Mouse (Mus musculus): ENCODE measurements around the gene Unc93b1. TPM values are rescaled to one million over a fixed set of nuclear protein-coding genes. Genes with fewer than 3 reads are reported as not detected.

The Unc93b1 gene
- polyA plus RNA-seq (2012; rRNA removed), result 108 and 140 TPM in 2 replicates

- Histone ChIP-seq H3K4me3 (ENCODE audit: low read depth, low read length) (peak within 1 kb of the TSS; percentile 74), H3K27me3 (ENCODE audit: control insufficient read depth, insufficient read depth, low read length) (no peaks in the 10 kb centered on the region), H3K27ac (ENCODE audit: insufficient read depth, low read depth, low read length) (peak within 1 kb of the TSS; percentile 89), H3K36me3 (ENCODE audit: control insufficient read depth, insufficient read depth, low read length) (0 out of 2 replicates have a peak, but pooled peaks cover 2% of the 10 kb centered on the region), H3K4me1 (ENCODE audit: control insufficient read depth, insufficient read depth, insufficient read length, low read length) (peaks cover 11% of the 10 kb centered on the region)
- 3% methylated on average over 42 of the region's 42 CpGs for WGBS
- TF ChIP-seq POLR2A (IDR thresholded peaks at IDR 0.05; ENCODE audit: low read depth, low read length), result peak; percentile 83
- no peak for TF ChIP-seq CTCF (IDR thresholded peaks at IDR 0.05; ENCODE audit: extremely low read depth, insufficient read length, insufficient replicate concordance, low read depth, low read length)
Observed at GRCm38 (mm10) chr19:3935032-3935895, at the start of gene Unc93b1. Unc93b1 (plus strand) TSS chr19:3935186.

GRCm38 (mm10) chr19:3889096-3889495 is 45.9 kb upstream of the Unc93b1 start:
- WGBS, result 88% methylated on average over 5 of the region's 5 CpGs
- Histone ChIP-seq H3K4me1 (ENCODE audit: control insufficient read depth, insufficient read depth, insufficient read length, low read length) (no peaks in the 10 kb centered on the region), H3K4me3 (ENCODE audit: low read depth, low read length) (no peak overlapping the region), H3K27ac (ENCODE audit: insufficient read depth, low read depth, low read length) (no peak overlapping the region), H3K36me3 (ENCODE audit: control insufficient read depth, insufficient read depth, low read length) (peaks cover 79% of the 10 kb centered on the region), H3K27me3 (ENCODE audit: control insufficient read depth, insufficient read depth, low read length) (no peaks in the 10 kb centered on the region)
- TF ChIP-seq CTCF (IDR thresholded peaks at IDR 0.05; ENCODE audit: extremely low read depth, insufficient read length, insufficient replicate concordance, low read depth, low read length), result no peak
- no peak for TF ChIP-seq POLR2A (IDR thresholded peaks at IDR 0.05; ENCODE audit: low read depth, low read length)

GRCm38 (mm10) chr19:3890181-3890580 is 44.8 kb upstream of the Unc93b1 start:
- WGBS, result 74% methylated on average over 8 of the region's 8 CpGs
- H3K4me3 ChIP-seq (ENCODE audit: low read depth, low read length), result no peak overlapping the region
- no peaks in the 10 kb centered on the region for H3K27me3 ChIP-seq (ENCODE audit: control insufficient read depth, insufficient read depth, low read length)
- TF ChIP-seq CTCF (IDR thresholded peaks at IDR 0.05; ENCODE audit: extremely low read depth, insufficient read length, insufficient replicate concordance, low read depth, low read length) (peak; percentile 57; the same call in 1 of the 2 replicates), POLR2A (IDR thresholded peaks at IDR 0.05; ENCODE audit: low read depth, low read length) (no peak)
- no peak overlapping the region for H3K27ac ChIP-seq (ENCODE audit: insufficient read depth, low read depth, low read length)
- H3K36me3 ChIP-seq (ENCODE audit: control insufficient read depth, insufficient read depth, low read length), result peaks cover 80% of the 10 kb centered on the region
- H3K4me1 ChIP-seq (ENCODE audit: control insufficient read depth, insufficient read depth, insufficient read length, low read length), result peaks cover 5% of the 10 kb centered on the region; the same call in 1 of the 2 replicates

GRCm38 (mm10) chr19:3893545-3894116 is 41.4 kb upstream of the Unc93b1 start:
- no peak for TF ChIP-seq POLR2A (IDR thresholded peaks at IDR 0.05; ENCODE audit: low read depth, low read length)
- no peak for TF ChIP-seq CTCF (IDR thresholded peaks at IDR 0.05; ENCODE audit: extremely low read depth, insufficient read length, insufficient replicate concordance, low read depth, low read length)
- H3K4me3 ChIP-seq (ENCODE audit: low read depth, low read length), result no peak overlapping the region
- H3K4me1 ChIP-seq (ENCODE audit: control insufficient read depth, insufficient read depth, insufficient read length, low read length), result peaks cover 5% of the 10 kb centered on the region; the same call in 1 of the 2 replicates
- 76% methylated on average over 4 of the region's 4 CpGs for WGBS
- peaks cover 88% of the 10 kb centered on the region for H3K36me3 ChIP-seq (ENCODE audit: control insufficient read depth, insufficient read depth, low read length)
- no peak overlapping the region for H3K27ac ChIP-seq (ENCODE audit: insufficient read depth, low read depth, low read length)
- no peaks in the 10 kb centered on the region for H3K27me3 ChIP-seq (ENCODE audit: control insufficient read depth, insufficient read depth, low read length)

GRCm38 (mm10) chr19:3894294-3894693 is 40.7 kb upstream of the Unc93b1 start:
- H3K4me1 ChIP-seq (ENCODE audit: control insufficient read depth, insufficient read depth, insufficient read length, low read length), result peaks cover 5% of the 10 kb centered on the region; the same call in 1 of the 2 replicates
- WGBS, result 94% methylated on average over 2 of the region's 2 CpGs
- no peak for TF ChIP-seq CTCF (IDR thresholded peaks at IDR 0.05; ENCODE audit: extremely low read depth, insufficient read length, insufficient replicate concordance, low read depth, low read length)
- no peak for TF ChIP-seq POLR2A (IDR thresholded peaks at IDR 0.05; ENCODE audit: low read depth, low read length)
- H3K27ac ChIP-seq (ENCODE audit: insufficient read depth, low read depth, low read length), result no peak overlapping the region
- no peak overlapping the region for H3K4me3 ChIP-seq (ENCODE audit: low read depth, low read length)
- no peaks in the 10 kb centered on the region for H3K27me3 ChIP-seq (ENCODE audit: control insufficient read depth, insufficient read depth, low read length)
- H3K36me3 ChIP-seq (ENCODE audit: control insufficient read depth, insufficient read depth, low read length), result peaks cover 86% of the 10 kb centered on the region

GRCm38 (mm10) chr19:3895171-3895631 is 39.8 kb upstream of the Unc93b1 start:
- TF ChIP-seq POLR2A (IDR thresholded peaks at IDR 0.05; ENCODE audit: low read depth, low read length), result no peak
- 38% methylated on average over 3 of the region's 3 CpGs for WGBS

GRCm38 (mm10) chr19:3896208-3896607 is 38.8 kb upstream of the Unc93b1 start:
- Histone ChIP-seq H3K4me3 (ENCODE audit: low read depth, low read length) (no peak overlapping the region), H3K27ac (ENCODE audit: insufficient read depth, low read depth, low read length) (no peak overlapping the region), H3K4me1 (ENCODE audit: control insufficient read depth, insufficient read depth, insufficient read length, low read length) (peaks cover 5% of the 10 kb centered on the region; the same call in 1 of the 2 replicates), H3K36me3 (ENCODE audit: control insufficient read depth, insufficient read depth, low read length) (peaks cover 71% of the 10 kb centered on the region), H3K27me3 (ENCODE audit: control insufficient read depth, insufficient read depth, low read length) (no peaks in the 10 kb centered on the region)
- 91% methylated on average over 10 of the region's 10 CpGs for WGBS
- TF ChIP-seq CTCF (IDR thresholded peaks at IDR 0.05; ENCODE audit: extremely low read depth, insufficient read length, insufficient replicate concordance, low read depth, low read length) (no peak), POLR2A (IDR thresholded peaks at IDR 0.05; ENCODE audit: low read depth, low read length) (no peak)

More at GRCm38 (mm10) chr19:3895171-3895631, 39.8 kb upstream of the Unc93b1 start:
- H3K36me3 ChIP-seq (ENCODE audit: control insufficient read depth, insufficient read depth, low read length), result peaks cover 81% of the 10 kb centered on the region
- peaks cover 5% of the 10 kb centered on the region; the same call in 1 of the 2 replicates for H3K4me1 ChIP-seq (ENCODE audit: control insufficient read depth, insufficient read depth, insufficient read length, low read length)
- no peak overlapping the region for H3K4me3 ChIP-seq (ENCODE audit: low read depth, low read length)
- no peak overlapping the region; the same call in 1 of the 2 replicates for H3K27ac ChIP-seq (ENCODE audit: insufficient read depth, low read depth, low read length)
- H3K27me3 ChIP-seq (ENCODE audit: control insufficient read depth, insufficient read depth, low read length), result no peaks in the 10 kb centered on the region
